In the genomic region with DNA sequence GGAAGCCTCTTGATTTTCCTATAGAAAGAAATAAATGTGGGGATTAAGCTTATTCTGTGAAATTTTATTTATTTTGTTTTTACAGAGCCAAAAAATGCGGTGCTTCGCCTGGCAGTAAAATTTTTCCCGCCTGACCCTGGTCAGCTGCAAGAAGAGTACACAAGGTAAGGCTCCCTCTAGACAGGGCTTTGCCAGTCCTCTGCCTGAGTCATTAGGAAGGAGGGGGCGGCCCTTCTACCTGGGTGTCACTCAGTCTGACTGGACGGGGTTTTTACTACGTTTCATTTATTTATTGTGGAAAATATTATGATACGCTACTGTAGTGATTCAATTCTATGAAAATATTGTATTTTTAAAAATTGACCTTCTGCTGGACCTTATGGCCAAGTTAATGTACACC, we compare ENCODE assay signal across 24 mouse cellular contexts.
"Had no signal": no experiment of that assay in that cellular context is flagged by ENCODE, and none has a peak within 500 bp of the region (broad histone marks: within the 10 kb centered on the region; RNA-seq: fewer than 3 reads in every experiment).

No protein-coding gene starts in this region.

- H3K9me3 ChIP-seq: limb, embryonic 12.5 days; limb, embryonic 15.5 days; lung, embryonic 15.5 days; megakaryocyte, embryonic 14.5 days; midbrain, embryonic 10.5 days; midbrain, embryonic 13.5 days; neural tube, embryonic 13.5 days had no signal

- H3K36me3 ChIP-seq: limb, embryonic 12.5 days; limb, embryonic 15.5 days; lung, embryonic 15.5 days; midbrain, embryonic 10.5 days; neural tube, embryonic 13.5 days had no signal

- H3K4me2 ChIP-seq: limb, embryonic 12.5 days; limb, embryonic 15.5 days; lung, embryonic 15.5 days; midbrain, embryonic 13.5 days; neural tube, embryonic 13.5 days had no signal

- DNase-seq: kidney, adult 18-20 months; kidney, adult 9 months; kidney, postnatal 14 days; kidney, postnatal 4 days; left cerebral cortex, postnatal 4 days; lung, adult 18-20 months; lung, postnatal 10 days; lung, postnatal 36 days; retina, postnatal 1 day; right cerebral cortex, postnatal 25 days; thymus, adult 2 months; thymus, postnatal 14 days; thymus, postnatal 4 days had no signal

- H3K27me3 ChIP-seq: limb, embryonic 12.5 days; limb, embryonic 15.5 days; lung, embryonic 15.5 days; midbrain, embryonic 13.5 days; neural tube, embryonic 13.5 days had no signal

- H3K27ac ChIP-seq: limb, embryonic 12.5 days; limb, embryonic 15.5 days; liver, embryonic 14.5 days; lung, embryonic 15.5 days; midbrain, embryonic 10.5 days; midbrain, embryonic 13.5 days; neural tube, embryonic 13.5 days had no signal

- H3K4me1 ChIP-seq: limb, embryonic 12.5 days; limb, embryonic 15.5 days; lung, embryonic 15.5 days; megakaryocyte, embryonic 14.5 days; midbrain, embryonic 10.5 days; midbrain, embryonic 13.5 days; neural tube, embryonic 13.5 days had no signal

- H3K4me3 ChIP-seq: limb, embryonic 12.5 days; limb, embryonic 15.5 days; lung, embryonic 15.5 days; megakaryocyte, embryonic 14.5 days; midbrain, embryonic 10.5 days; midbrain, embryonic 13.5 days; myocyte; neural tube, embryonic 13.5 days had no signal

- ATAC-seq: inflammation-experienced regulatory T-cells, adult 6 months; midbrain, embryonic 13.5 days; midbrain, embryonic 16.5 days had no signal

- H3K9ac ChIP-seq: limb, embryonic 12.5 days; limb, embryonic 15.5 days; liver, embryonic 14.5 days; lung, embryonic 15.5 days; midbrain, embryonic 13.5 days; neural tube, embryonic 13.5 days had no signal
